Mouse (Mus musculus): Measurements from ENCODE around the gene Esam. TPM values are rescaled to one million over a fixed set of nuclear protein-coding genes. Genes with fewer than 3 reads are reported as not detected.
A peak's percentile ranks its signal among the peaks of the same experiment; 100 is the strongest.

Gene Esam
- polyA plus RNA-seq, 1 experiment from 2014 or later: 18.2 TPM

DNA sequence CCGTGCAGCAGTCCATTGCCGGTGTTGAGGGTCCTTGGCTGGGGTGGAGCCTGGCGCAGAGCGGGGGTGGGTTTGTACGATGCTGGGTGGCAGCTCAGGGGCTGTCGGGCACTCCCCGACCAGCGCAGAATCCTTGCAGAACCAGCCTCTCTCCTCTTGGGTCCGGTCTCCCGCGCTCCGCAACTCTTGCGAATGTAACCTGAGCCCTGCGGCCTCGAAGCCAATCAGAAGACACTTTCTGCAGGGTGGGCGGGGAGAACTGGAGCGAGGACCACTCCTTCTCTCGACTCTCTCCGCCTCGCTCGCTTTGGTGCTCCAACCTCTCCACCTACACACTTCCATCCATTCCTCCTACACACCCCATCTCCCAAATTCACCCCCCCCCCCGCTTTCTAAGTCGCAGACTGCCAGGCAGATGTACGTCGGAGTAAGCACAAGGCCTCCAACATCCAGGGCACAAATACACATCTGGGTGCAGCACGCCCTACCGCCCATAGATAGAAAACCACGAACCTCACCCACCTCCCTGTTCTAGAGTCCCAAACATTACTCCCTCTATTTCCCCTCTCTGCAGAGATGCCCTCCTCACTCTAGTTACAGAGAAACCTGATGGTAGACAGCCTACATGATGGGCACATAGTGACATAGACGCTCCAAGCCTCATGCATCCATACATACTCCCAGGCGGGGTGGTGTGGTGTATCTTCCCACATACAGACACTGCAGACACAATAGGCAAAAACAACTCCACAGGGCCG lies 24.8 kb downstream of the Esam start, which contains the start of gene Nrgn:
Gene Nrgn (minus strand): TSS at position 369 of the 758 bp plus-strand sequence.
- Histone ChIP-seq H3K27me3 (ENCODE audit: insufficient read depth, low read length) (peaks cover 18% of the 10 kb centered on the region), H3K27ac (ENCODE audit: low read depth) (no peak within 1 kb of the TSS), H3K4me1 (ENCODE audit: insufficient read depth) (peaks cover 26% of the 10 kb centered on the region), H3K36me3 (replicated peaks; ENCODE audit: insufficient read depth, low read length) (no peaks in the 10 kb centered on the region), H3K4me2 (ENCODE audit: low read depth, low read length) (peak within 1 kb of the TSS; percentile 83), H3K4me3 (ENCODE audit: low read depth, low read length) (peak within 1 kb of the TSS; percentile 43), H3K9me3 (ENCODE audit: low read length) (no peaks in the 10 kb centered on the region), H3K9ac (replicated peaks) (no peak within 1 kb of the TSS; the same call in 1 of the 2 replicates)
- TF ChIP-seq EP300 (IDR thresholded peaks at IDR 0.05; ENCODE audit: low read depth) (no peak), CTCF (IDR thresholded peaks at IDR 0.05; ENCODE audit: low read depth) (no peak)
- DNase-seq (peak; percentile 74), ATAC-seq (peak; percentile 81)
- 3% methylated on average over 31 of the region's 31 CpGs for WGBS (ENCODE audit: insufficient replicate concordance)

DNA sequence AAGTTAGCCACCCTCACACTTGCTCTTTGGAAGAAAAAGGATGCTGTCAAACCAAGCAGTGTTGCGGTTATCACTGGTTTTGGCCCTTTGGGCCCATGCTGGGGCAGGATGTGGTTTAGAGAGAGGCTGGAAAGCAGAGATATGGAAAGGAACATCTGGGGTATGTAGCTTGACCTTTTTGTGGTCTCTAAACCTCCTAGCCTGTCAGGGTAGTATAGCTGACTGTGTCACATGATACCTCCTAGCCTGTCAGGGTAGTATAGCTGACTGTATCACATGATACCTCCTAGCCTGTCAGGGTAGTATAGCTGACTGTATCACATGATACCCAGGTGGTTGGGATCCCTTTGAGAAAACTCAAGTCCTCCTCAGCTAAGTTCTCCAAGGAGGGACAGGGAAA lies 26.4 kb downstream of the Esam start:
- ATAC-seq: peak; percentile 79
- Histone ChIP-seq H3K4me3 (ENCODE audit: low read depth, low read length) (no peak overlapping the region), H3K36me3 (replicated peaks; ENCODE audit: insufficient read depth, low read length) (no peaks in the 10 kb centered on the region), H3K9ac (replicated peaks) (no peak overlapping the region), H3K27ac (ENCODE audit: low read depth) (no peak overlapping the region), H3K27me3 (ENCODE audit: insufficient read depth, low read length) (peaks cover 18% of the 10 kb centered on the region), H3K9me3 (ENCODE audit: low read length) (no peaks in the 10 kb centered on the region), H3K4me2 (ENCODE audit: low read depth, low read length) (no peak overlapping the region), H3K4me1 (ENCODE audit: insufficient read depth) (peaks cover 26% of the 10 kb centered on the region)
- 31% methylated on average over 1 of the region's 1 CpGs for WGBS (ENCODE audit: insufficient replicate concordance)
- TF ChIP-seq EP300 (IDR thresholded peaks at IDR 0.05; ENCODE audit: low read depth): peak; percentile 75
- no peak for TF ChIP-seq CTCF (IDR thresholded peaks at IDR 0.05; ENCODE audit: low read depth)
- no peak for DNase-seq

DNA sequence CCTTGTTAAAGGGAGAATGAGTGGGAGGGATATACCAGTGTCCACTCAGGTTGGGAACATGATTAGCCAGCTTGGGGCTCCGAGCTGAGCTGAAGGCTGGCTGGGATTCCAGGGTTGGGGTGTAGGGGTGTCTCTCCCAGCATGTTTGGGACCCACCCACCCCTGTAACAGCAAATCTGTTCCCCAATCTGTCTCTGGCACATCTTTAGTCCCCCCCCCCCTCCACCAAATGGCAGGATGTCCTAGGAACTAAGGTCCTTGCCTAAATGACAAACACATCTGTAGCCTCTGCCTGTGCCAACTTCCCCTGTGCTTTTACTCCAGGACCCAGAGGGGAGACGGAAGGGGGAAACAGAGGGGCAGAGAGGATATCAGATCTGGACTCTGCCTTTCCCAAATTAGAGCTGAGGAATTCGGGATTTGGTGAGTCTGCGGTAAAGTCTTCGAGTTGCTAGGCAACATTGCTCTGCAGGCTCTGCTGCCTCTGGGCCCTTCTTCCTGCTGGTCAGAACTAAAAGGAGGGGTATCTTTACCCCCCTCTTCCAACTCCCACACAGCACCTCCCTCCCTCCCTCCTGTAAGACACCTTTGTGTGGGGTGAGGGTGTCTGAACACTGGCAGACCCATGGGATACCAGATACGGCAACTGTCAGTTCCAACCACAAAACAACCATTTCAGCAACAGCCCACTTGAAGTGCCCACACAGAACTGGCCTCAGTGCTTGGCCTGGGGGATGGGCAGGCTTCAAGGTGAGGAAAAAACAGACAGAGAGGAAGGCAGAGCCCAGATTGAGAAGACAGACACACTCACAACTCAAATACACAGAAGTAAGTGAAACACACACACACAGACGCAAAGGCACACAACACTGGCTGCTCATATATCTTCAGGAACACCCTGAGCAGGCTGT lies 27.2 kb downstream of the Esam start, which contains the start of gene Siae:
Gene Siae (plus strand): TSS at position 861 of the 911 bp plus-strand sequence.
- WGBS (ENCODE audit: insufficient replicate concordance): 31% methylated on average over 7 of the region's 7 CpGs
- H3K27me3 ChIP-seq (ENCODE audit: insufficient read depth, low read length): peaks cover 18% of the 10 kb centered on the region
- TF ChIP-seq EP300 (IDR thresholded peaks at IDR 0.05; ENCODE audit: low read depth): no peak
- H3K4me3 ChIP-seq (ENCODE audit: low read depth, low read length): no peak within 1 kb of the TSS
- no peak within 1 kb of the TSS for H3K4me2 ChIP-seq (ENCODE audit: low read depth, low read length)
- peaks cover 26% of the 10 kb centered on the region for H3K4me1 ChIP-seq (ENCODE audit: insufficient read depth)
- H3K27ac ChIP-seq (ENCODE audit: low read depth): no peak within 1 kb of the TSS
- H3K9me3 ChIP-seq (ENCODE audit: low read length): no peaks in the 10 kb centered on the region
- no peak for ATAC-seq
- no peaks in the 10 kb centered on the region for H3K36me3 ChIP-seq (replicated peaks; ENCODE audit: insufficient read depth, low read length)
- DNase-seq: no peak
- no peak within 1 kb of the TSS for H3K9ac ChIP-seq (replicated peaks)

DNA sequence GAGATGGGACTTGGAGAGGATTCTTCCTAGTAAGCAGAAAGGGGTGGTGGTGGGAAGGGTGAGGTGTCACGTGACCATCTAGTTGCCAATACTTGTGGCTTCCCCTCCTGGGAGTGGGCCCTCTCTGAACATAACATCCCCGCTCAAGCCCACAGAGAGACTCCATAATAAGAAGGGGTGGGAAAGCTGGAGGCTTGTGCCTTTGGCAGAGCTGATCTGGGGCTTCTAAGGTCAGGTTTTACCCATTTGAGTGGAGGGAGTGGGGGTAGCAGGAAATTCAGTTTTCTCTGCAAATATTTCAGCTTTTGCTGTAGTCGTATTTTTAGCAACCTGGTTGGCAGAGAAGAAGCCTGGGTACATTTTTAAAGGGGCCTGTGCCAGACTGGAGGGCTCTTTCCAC lies 28.5 kb downstream of the Esam start:
- Histone ChIP-seq H3K4me1 (ENCODE audit: insufficient read depth) (peaks cover 26% of the 10 kb centered on the region), H3K27me3 (ENCODE audit: insufficient read depth, low read length) (peaks cover 15% of the 10 kb centered on the region), H3K27ac (ENCODE audit: low read depth) (no peak overlapping the region), H3K4me2 (ENCODE audit: low read depth, low read length) (no peak overlapping the region), H3K9ac (replicated peaks) (no peak overlapping the region), H3K36me3 (replicated peaks; ENCODE audit: insufficient read depth, low read length) (no peaks in the 10 kb centered on the region), H3K4me3 (ENCODE audit: low read depth, low read length) (no peak overlapping the region), H3K9me3 (ENCODE audit: low read length) (no peaks in the 10 kb centered on the region)
- no peak for ATAC-seq
- 48% methylated on average over 3 of the region's 3 CpGs for WGBS (ENCODE audit: insufficient replicate concordance)
- no peak for TF ChIP-seq CTCF (IDR thresholded peaks at IDR 0.05; ENCODE audit: low read depth)
- DNase-seq: no peak

DNA sequence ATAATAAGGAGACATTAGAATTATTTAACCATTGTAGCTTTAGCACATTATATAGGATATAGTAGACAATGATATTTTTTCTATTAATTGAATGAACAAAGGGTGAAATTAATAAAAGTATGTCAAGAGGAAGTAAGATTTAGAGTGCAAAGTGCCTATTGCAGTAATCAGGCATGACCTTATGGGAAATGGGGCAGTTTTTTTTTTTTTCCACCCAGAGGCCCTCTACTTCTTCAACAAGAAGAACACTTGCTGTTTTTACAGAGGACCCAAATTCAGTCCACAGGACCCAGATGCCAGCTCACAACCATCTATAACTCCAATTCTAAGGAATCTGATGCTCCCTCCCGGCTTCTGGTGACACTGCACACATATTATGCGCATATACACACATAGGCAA lies 32.7 kb downstream of the Esam start:
- 87% methylated on average over 2 of the region's 2 CpGs for WGBS (ENCODE audit: insufficient replicate concordance)
- TF ChIP-seq EP300 (IDR thresholded peaks at IDR 0.05; ENCODE audit: low read depth): no peak
- TF ChIP-seq CTCF (IDR thresholded peaks at IDR 0.05; ENCODE audit: low read depth): no peak
- no peak for ATAC-seq

DNA sequence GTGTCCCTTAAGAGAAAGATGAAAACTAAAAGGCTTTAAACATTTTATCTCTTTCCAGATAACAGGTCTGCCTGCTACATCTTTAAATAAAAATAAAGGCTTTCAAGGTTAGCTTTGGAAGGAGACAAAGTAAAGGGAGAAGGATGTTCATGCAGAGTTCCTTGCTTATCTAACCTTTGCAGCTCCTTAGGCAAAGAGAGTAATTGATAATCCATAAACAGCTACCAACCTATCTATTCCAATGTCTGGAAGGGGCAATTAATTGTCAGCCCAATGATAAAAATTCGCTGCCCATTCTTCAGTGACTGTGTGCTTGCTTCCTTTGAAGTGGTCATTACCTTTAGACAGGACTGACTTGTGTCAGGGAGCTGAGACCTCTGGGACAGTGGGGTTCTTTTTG lies 35.9 kb downstream of the Esam start:
- no peak overlapping the region for H3K4me3 ChIP-seq (ENCODE audit: low read depth, low read length)
- ATAC-seq: no peak
- no peak overlapping the region for H3K4me2 ChIP-seq (ENCODE audit: low read depth, low read length)
- peaks cover 16% of the 10 kb centered on the region for H3K4me1 ChIP-seq (ENCODE audit: insufficient read depth)
- 41% methylated on average over 1 of the region's 1 CpGs for WGBS (ENCODE audit: insufficient replicate concordance)
- no peaks in the 10 kb centered on the region for H3K9me3 ChIP-seq (ENCODE audit: low read length)
- no peak for DNase-seq
- no peaks in the 10 kb centered on the region for H3K36me3 ChIP-seq (replicated peaks; ENCODE audit: insufficient read depth, low read length)
- H3K27me3 ChIP-seq (ENCODE audit: insufficient read depth, low read length): no peaks in the 10 kb centered on the region
- H3K27ac ChIP-seq (ENCODE audit: low read depth): no peak overlapping the region
- TF ChIP-seq EP300 (IDR thresholded peaks at IDR 0.05; ENCODE audit: low read depth): peak; percentile 77
- no peak for TF ChIP-seq CTCF (IDR thresholded peaks at IDR 0.05; ENCODE audit: low read depth)
- H3K9ac ChIP-seq (replicated peaks): no peak overlapping the region

More for the DNA sequence above, 32.7 kb downstream of the Esam start:
- no peaks in the 10 kb centered on the region for H3K9me3 ChIP-seq (ENCODE audit: low read length)
- no peak overlapping the region for H3K27ac ChIP-seq (ENCODE audit: low read depth)
- H3K9ac ChIP-seq (replicated peaks): no peak overlapping the region
- H3K36me3 ChIP-seq (replicated peaks; ENCODE audit: insufficient read depth, low read length): no peaks in the 10 kb centered on the region
- no peak for DNase-seq
- H3K4me2 ChIP-seq (ENCODE audit: low read depth, low read length): no peak overlapping the region
- 0 out of 2 replicates have a peak, but pooled peaks cover 3% of the 10 kb centered on the region for H3K4me1 ChIP-seq (ENCODE audit: insufficient read depth)
- H3K4me3 ChIP-seq (ENCODE audit: low read depth, low read length): no peak overlapping the region
- H3K27me3 ChIP-seq (ENCODE audit: insufficient read depth, low read length): no peaks in the 10 kb centered on the region
